Mouse (Mus musculus) spleen, postnatal 36 days (tissue): ENCODE results near the gene Gm10447.
A peak's percentile ranks its signal among the peaks of the same experiment; 100 is the strongest.

Source experiments
- DNase-seq, 2 experiments: peaks; one replicate each; pipeline ENCODE4 v3.0.0; 2022; ENCODE audit warnings: low spot score in 2 of 2, mixed read lengths in 1 of 2

The Gm10447 gene

DNA sequence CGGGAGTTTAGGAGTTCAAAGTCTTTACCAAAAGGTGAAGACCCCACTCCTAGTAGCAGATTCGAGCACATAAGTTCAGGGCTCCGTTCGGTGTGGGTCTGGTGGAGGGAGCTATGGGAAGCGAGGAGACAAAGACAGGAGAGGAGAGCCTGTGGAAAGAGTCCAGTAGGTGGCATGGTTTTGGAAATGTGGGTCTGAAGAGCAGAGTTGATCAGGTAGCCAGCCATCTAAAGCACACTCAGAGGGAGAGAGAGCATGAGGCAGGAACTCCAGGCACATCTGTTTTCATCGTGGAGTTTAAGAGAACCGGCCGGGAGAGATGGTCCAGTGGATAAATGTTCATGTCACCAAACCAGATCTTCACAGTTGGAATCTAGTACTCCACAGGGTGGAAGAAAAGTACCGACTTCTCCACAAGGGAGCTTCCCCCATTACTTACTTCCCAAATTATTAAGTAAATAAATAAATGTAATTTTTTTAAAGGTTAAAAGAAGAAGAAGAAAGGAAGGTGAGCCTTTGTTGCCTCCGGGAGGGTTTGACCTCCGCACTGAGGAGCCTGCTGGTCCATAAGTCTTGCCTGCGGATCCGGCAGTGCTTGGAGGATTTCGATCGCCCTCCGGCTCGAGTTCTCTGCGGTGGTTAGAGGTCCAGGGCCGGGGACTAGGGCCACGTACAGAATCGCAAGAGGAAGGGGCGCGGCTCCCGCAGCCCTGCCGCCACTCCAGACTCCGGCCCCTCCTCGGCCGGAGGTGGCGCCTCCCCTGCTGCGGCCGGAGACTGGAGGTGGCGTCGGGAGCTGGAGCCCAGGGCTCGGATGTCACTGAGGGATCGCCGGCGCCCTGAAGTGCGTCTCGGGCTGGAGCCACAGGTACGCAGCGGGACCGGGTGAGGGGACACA is at the start of gene Gm10447, which contains the start of gene Shroom1:
Gm10447 (minus strand) TSS at position 637 of the 898 bp plus-strand sequence.
Shroom1 (plus strand) TSS at position 732 of the 898 bp plus-strand sequence.
- no peak for DNase-seq

GRCm38 (mm10) chr11:53505026-53505663 is 48.2 kb upstream of the Gm10447 start:
- DNase-seq, result no peak

- DNase-seq, result no peak
Observed at GRCm38 (mm10) chr11:53504376-53504775, 47.5 kb upstream of the Gm10447 start.

GRCm38 (mm10) chr11:53503738-53504137 is 46.8 kb upstream of the Gm10447 start:
- no peak for DNase-seq

GRCm38 (mm10) chr11:53502039-53502765 is 45.3 kb upstream of the Gm10447 start:
- DNase-seq, result no peak

DNA sequence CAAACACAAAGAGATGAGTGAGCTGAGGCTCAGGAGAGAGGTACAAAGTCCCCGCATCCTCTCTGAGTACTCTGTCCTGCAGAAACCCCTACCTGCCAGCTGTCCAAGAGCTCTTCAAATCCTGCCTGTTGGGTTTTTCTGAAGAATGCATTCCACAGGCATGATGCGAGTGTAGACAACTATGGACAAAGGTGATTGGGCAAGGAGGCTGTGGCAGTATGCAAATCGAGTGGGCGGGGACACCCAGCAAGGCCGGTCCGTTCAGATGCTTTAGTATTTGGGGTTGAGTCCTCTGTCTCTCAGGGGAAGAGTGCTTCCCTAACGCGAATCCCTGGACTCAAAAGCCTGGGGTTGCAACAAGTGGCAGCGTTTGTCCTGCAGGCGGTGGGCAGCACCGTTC is 43.7 kb upstream of the Gm10447 start:
- no peak for DNase-seq

DNA sequence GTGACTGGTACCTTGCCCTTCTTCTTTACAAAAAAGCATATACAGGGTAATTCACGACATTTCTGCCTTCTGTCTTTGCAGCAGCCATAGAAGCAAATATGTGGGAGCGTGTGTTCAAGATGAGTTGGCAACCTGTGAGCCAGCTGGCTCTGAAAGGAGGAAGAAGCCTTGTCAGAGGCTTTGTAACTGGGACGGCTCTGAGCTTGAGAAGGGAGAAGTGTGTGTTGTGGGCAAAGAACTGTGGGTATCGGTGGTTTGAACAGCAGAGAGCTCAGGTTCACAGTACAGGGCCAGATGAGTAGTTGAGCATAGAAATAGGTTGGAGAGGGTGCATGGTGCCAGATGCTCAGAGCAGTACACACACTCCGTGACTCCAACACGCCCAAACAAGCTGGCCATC is 40.0 kb upstream of the Gm10447 start:
- peak in 1 of 2 experiments; percentile 5 for DNase-seq

DNA sequence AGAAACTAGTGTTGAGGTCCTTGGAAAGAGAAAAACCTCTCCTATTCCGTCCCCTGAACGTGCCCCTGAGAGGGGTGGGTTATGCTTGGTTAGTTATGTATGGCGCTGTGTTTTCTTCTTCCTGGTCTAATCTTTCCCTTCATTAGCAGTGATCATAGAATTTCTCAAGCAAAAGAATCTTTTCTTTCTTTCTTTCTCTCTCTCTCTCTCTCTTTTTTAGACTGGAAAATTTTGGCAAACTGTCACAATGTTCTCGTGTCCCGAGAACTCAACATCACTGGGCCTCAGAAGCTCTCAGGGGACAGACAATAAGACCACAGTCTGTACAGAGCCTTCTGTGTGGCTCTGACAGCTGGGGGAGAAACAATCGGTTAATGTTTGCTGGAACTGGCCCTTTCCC is 38.5 kb upstream of the Gm10447 start:
- no peak for DNase-seq

DNA sequence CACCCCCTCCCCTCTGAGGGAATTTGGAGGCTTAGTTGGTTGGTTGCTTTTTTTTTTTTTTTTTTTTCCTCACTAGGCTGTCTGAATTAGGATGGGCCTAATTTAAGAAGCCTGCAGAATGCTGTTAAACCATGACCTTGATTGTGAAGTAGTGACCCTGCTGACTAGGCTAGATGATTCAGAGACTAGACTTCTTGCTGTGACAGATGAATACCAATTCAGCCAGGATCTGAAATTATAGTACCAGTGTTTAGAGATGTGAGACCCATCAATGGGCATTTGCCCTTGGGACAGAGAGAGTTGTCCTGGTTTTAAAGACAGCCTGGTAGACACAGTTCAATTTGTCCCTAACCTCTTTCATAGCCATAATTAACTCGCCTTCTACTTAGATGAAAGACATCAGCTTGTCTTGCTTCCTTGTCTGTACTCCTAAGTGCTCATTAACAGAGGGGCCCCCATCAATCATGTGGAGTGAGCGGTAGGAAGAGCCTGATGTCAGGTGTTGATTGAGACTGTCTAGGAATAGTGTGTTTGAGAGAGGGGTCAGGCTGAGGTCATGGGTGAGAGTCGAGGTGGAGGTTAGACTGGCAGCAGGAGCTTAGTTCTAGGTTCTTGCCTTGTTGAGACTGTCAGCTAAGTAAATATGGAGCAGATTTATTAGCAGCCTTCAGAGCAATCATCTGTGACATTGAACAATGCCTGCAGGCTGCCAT is 36.5 kb upstream of the Gm10447 start:
- DNase-seq, result no peak

DNA sequence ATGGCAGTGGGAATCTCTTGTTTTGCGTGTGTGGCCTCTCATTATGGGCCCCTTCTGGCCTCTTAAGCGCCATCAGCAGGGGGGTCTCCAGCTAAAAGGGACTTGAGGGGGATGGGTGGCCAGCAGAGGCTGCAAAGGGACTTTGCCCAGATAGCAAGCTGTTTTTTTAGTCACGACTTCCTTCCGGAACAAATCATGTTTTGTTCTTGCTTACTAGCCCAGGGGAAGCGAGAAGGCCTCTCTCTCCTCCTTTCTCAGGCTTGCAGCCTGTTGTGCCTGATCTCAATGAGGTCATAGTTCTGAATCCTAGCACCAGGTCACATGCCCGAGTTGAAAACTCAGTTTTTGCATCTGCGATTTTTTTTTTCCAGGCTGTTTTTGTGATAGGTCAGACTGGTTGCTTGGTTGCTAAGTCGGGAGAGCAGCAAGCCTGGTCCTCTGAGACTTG is 35.1 kb upstream of the Gm10447 start:
- DNase-seq, result no peak

DNA sequence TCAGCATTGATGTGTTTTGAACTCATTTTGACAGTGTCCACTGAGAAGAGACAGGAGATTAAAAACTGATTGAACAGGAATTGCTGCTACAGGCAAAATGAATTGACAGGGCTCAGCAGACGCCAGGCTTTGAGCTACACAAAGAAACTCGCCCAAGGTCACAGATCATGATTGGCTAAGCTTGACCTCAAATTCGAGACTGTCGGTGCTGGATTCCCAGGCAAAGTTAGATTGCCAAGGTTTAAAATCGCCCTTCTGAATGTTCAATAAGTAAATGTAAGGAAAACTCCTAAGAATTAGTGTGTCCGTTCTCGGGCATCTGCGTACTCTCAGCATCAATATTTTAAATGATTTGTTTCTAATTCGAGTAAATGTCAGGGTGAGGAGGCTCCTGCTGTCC is 32.5 kb upstream of the Gm10447 start:
- no peak for DNase-seq

- no peak for DNase-seq
Observed at GRCm38 (mm10) chr11:53489007-53489406, 32.1 kb upstream of the Gm10447 start.

- DNase-seq, result no peak
Observed at GRCm38 (mm10) chr11:53486822-53487594, 30.1 kb upstream of the Gm10447 start.

- DNase-seq, result no peak
Observed at GRCm38 (mm10) chr11:53486351-53486750, 29.4 kb upstream of the Gm10447 start.

GRCm38 (mm10) chr11:53485719-53486118 is 28.8 kb upstream of the Gm10447 start:
- no peak for DNase-seq

GRCm38 (mm10) chr11:53483159-53483891 is 26.4 kb upstream of the Gm10447 start:
- DNase-seq, result peak; percentile 30 to 60

DNA sequence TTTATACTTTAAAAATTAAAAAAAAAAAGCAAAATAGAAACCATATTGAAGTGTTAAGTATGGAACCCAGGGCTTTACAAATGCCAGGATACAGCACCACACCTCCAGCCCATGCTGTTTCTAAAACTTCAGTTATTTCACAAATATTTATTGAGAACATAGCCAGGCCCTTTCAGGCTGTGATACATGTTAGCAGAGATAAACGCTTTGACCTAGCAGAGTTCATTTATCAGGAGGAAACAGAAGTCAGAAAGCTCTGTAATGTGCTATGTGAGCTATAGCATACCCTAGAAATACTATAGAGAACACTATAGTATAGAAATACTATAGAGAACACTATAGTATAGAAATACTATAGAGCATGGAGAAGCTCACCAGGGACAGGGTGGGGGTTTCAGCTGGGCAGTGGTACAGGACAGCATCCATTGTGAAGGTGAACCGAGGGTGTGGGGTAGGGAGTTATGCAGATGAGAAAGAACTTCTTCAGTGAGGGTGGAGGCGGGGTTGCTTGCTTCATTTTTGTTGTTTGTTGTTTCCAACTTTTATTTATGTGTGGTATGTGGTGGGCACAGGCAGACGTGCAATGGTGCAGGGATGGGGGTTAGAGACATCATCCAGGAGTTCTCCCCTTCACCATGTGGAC is 24.3 kb upstream of the Gm10447 start:
- DNase-seq, result peak in 1 of 2 experiments; percentile 49

- DNase-seq, result peak; percentile 33 to 64
Observed at GRCm38 (mm10) chr11:53479783-53480301, 22.9 kb upstream of the Gm10447 start, which contains the start of the genes Gm9945 and Sowaha. Gene Gm9945 (plus strand): TSS chr11:53480166. Gene Sowaha (minus strand): TSS chr11:53480274.

DNA sequence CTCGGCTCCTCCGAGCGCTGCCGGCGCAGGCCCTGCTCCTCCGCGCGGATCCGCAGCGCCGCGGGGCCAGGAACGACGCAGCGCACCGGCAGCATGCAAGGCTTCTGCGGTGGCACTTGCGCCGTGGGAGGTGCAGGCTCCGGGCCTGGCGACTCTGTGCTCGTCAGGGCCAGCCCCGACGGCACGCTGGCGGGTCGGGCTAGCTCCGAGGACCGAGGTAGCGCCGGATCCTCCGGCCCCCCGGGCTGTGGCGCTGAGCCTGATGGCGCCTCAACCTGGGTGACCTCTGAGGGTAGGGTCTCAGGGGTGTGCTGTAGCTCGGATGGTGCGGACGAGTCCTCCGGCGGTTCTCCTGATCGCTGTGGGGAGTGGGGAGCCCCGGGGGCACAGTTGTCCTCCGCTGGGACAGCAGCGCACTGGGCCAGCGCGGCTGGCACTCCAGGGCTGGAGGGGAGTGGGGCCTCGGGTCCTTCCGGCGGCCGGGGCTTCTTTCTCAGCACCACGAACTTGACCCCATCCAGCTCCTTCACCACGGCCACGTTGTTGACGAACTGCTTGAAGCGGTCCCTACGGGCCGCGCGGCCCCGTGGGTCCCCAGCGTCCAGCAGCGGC is 22.4 kb upstream of the Gm10447 start:
- DNase-seq, result no peak
